ENCODE assay signal across 26 mouse cellular contexts in genomic region chr14:41137006-41137405, GRCm38 (mm10). TPM values are rescaled to one million over a fixed set of nuclear protein-coding genes. Genes with fewer than 3 reads are reported as not detected.
DNase-seq lines count a peak whose midpoint lies in the region; ATAC-seq lines count a peak whose summit lies in the region.
"Had no signal": no experiment of that assay in that cellular context is flagged by ENCODE, and none has a peak within 500 bp of the region (broad histone marks: within the 10 kb centered on the region; RNA-seq: fewer than 3 reads in every experiment).

No protein-coding gene starts in this region.

- no peaks in the 10 kb centered on the region for H3K27me3 ChIP-seq in lung, embryonic 16.5 days (ENCODE audit: control insufficient read depth, insufficient read depth, low read depth, low read length)
- H3K27me3 ChIP-seq in midbrain, embryonic 11.5 days (ENCODE audit: control insufficient read depth, insufficient read depth, low read length) = no peaks in the 10 kb centered on the region
- H3K27me3 ChIP-seq in midbrain, embryonic 16.5 days (ENCODE audit: control insufficient read depth, insufficient read depth, low read depth, low read length) = no peaks in the 10 kb centered on the region
- H3K27me3 ChIP-seq: forebrain, embryonic 13.5 days; hindbrain, embryonic 12.5 days; hindbrain, embryonic 15.5 days had no signal

- DNase-seq in lung, adult 18-20 months = peak; percentile 47 to 64
- no peak for DNase-seq in lung, postnatal 4 days
- DNase-seq in lung, postnatal 25 days (ENCODE audit: low spot score) = peak; percentile 55
- no peak for DNase-seq in midbrain, embryonic 11.5 days (ENCODE audit: low spot score, missing footprints)
- DNase-seq: adrenal gland, adult 8-10 months; adrenal gland, postnatal 25 days; cerebellum, adult 11-12 months; cerebellum, adult 8-10 months; cerebellum, postnatal 10 days; cerebellum, postnatal 36 days; gastrocnemius, postnatal 10 days had no signal

- ATAC-seq in lung, embryonic 16.5 days (ENCODE audit: low read depth) = peak; percentile 67
- ATAC-seq in midbrain, embryonic 11.5 days (ENCODE audit: low FRiP score) = no peak
- ATAC-seq in midbrain, embryonic 16.5 days = no peak
- ATAC-seq: activated CD4-positive, CD25-positive, alpha-beta regulatory T cell, adult 4 months; forebrain, embryonic 13.5 days; forebrain, embryonic 16.5 days had no signal

- H3K9ac ChIP-seq in lung, embryonic 16.5 days (ENCODE audit: low read length) = no peak overlapping the region
- H3K9ac ChIP-seq in midbrain, embryonic 11.5 days (ENCODE audit: low read length) = no peak overlapping the region
- no peak overlapping the region for H3K9ac ChIP-seq in midbrain, embryonic 16.5 days (ENCODE audit: low read depth, low read length)
- H3K9ac ChIP-seq: forebrain, embryonic 13.5 days; hindbrain, embryonic 12.5 days; hindbrain, embryonic 15.5 days had no signal

- no peaks in the 10 kb centered on the region for H3K9me3 ChIP-seq in lung, embryonic 16.5 days (ENCODE audit: control insufficient read depth, low read length)
- no peaks in the 10 kb centered on the region for H3K9me3 ChIP-seq in midbrain, embryonic 11.5 days (ENCODE audit: control insufficient read depth, low read length)
- H3K9me3 ChIP-seq in midbrain, embryonic 16.5 days (replicated peaks; ENCODE audit: control insufficient read depth, low read length, poor library complexity, severe bottlenecking) = no peaks in the 10 kb centered on the region
- H3K9me3 ChIP-seq: forebrain, embryonic 10.5 days; forebrain, embryonic 13.5 days; hindbrain, embryonic 12.5 days; hindbrain, embryonic 15.5 days had no signal

- no peak overlapping the region for H3K4me2 ChIP-seq in lung, embryonic 16.5 days (ENCODE audit: low read depth, low read length)
- no peak overlapping the region for H3K4me2 ChIP-seq in midbrain, embryonic 11.5 days
- no peak overlapping the region for H3K4me2 ChIP-seq in midbrain, embryonic 16.5 days (ENCODE audit: low read length)
- H3K4me2 ChIP-seq: forebrain, embryonic 13.5 days; heart, embryonic 11.5 days; hindbrain, embryonic 12.5 days; hindbrain, embryonic 15.5 days had no signal

- H3K36me3 ChIP-seq in lung, embryonic 16.5 days (ENCODE audit: control insufficient read depth, insufficient read depth, low read length) = no peaks in the 10 kb centered on the region
- no peaks in the 10 kb centered on the region for H3K36me3 ChIP-seq in midbrain, embryonic 11.5 days (ENCODE audit: control insufficient read depth, insufficient read depth, low read length)
- H3K36me3 ChIP-seq in midbrain, embryonic 16.5 days (ENCODE audit: control insufficient read depth, insufficient read depth, low read length) = no peaks in the 10 kb centered on the region
- H3K36me3 ChIP-seq: forebrain, embryonic 10.5 days; hindbrain, embryonic 12.5 days; hindbrain, embryonic 15.5 days had no signal

- peak overlapping the region; percentile 13; the same call in 1 of the 2 replicates for H3K27ac ChIP-seq in lung, embryonic 16.5 days (ENCODE audit: low read length)
- H3K27ac ChIP-seq in midbrain, embryonic 11.5 days (ENCODE audit: low read depth, low read length) = no peak overlapping the region
- H3K27ac ChIP-seq in midbrain, embryonic 16.5 days (ENCODE audit: low read length) = no peak overlapping the region
- H3K27ac ChIP-seq: forebrain, embryonic 10.5 days; forebrain, embryonic 13.5 days; hindbrain, embryonic 12.5 days; hindbrain, embryonic 15.5 days had no signal

- no peak overlapping the region for H3K4me3 ChIP-seq in lung, embryonic 16.5 days (ENCODE audit: low read length)
- no peak overlapping the region for H3K4me3 ChIP-seq in midbrain, embryonic 11.5 days (ENCODE audit: low read depth, low read length)
- no peak overlapping the region for H3K4me3 ChIP-seq in midbrain, embryonic 16.5 days (ENCODE audit: low read depth, low read length)
- H3K4me3 ChIP-seq: forebrain, embryonic 10.5 days; forebrain, embryonic 13.5 days; hindbrain, embryonic 12.5 days; hindbrain, embryonic 15.5 days had no signal

- 0 out of 2 replicates have a peak, but pooled peaks cover 3% of the 10 kb centered on the region for H3K4me1 ChIP-seq in lung, embryonic 16.5 days (replicated peaks; ENCODE audit: control insufficient read depth, insufficient read depth, low read length)
- no peaks in the 10 kb centered on the region for H3K4me1 ChIP-seq in midbrain, embryonic 11.5 days (ENCODE audit: control insufficient read depth, insufficient read depth, low read length)
- H3K4me1 ChIP-seq in midbrain, embryonic 16.5 days (ENCODE audit: control insufficient read depth, insufficient read depth, low read length) = no peaks in the 10 kb centered on the region
- H3K4me1 ChIP-seq: forebrain, embryonic 10.5 days; forebrain, embryonic 13.5 days; hindbrain, embryonic 12.5 days; hindbrain, embryonic 15.5 days had no signal

RNA-seq across cellular contexts. Expression of gene Sftpa1, which starts 5.4 kb away (rescaled TPM):
- polyA plus RNA-seq in lung, embryonic 16.5 days (2015; fragmentation: Nextera tagmentation; extraction: Ambion mirVana) = 225 and 310 TPM in 2 replicates
- not detected in 2 replicates for polyA plus RNA-seq in midbrain, embryonic 11.5 days (2014; fragmentation: Nextera tagmentation; extraction: Ambion mirVana)
- polyA plus RNA-seq in midbrain, embryonic 16.5 days (2015; fragmentation: Nextera tagmentation; extraction: Ambion mirVana) = not detected in 2 replicates
- polyA plus RNA-seq: activated CD4-positive, CD25-positive, alpha-beta regulatory T cell, adult 4 months; brain, embryonic 14.5 days; cortical plate, adult 2 months; embryonic facial prominence, embryonic 11.5 days; embryonic facial prominence, embryonic 14.5 days; forebrain, embryonic 10.5 days; forebrain, embryonic 13.5 days; forebrain, embryonic 16.5 days; hindbrain, embryonic 12.5 days; hindbrain, embryonic 15.5 days had no signal

RNA-seq across cellular contexts. Expression of gene Mbl1, which starts 14.3 kb away (rescaled TPM):
- polyA plus RNA-seq in lung, embryonic 16.5 days (2015; fragmentation: Nextera tagmentation; extraction: Ambion mirVana) = 0.31 and 0.39 TPM in 2 replicates
- polyA plus RNA-seq in midbrain, embryonic 11.5 days (2014; fragmentation: Nextera tagmentation; extraction: Ambion mirVana) = not detected in 2 replicates
- not detected in 2 replicates for polyA plus RNA-seq in midbrain, embryonic 16.5 days (2015; fragmentation: Nextera tagmentation; extraction: Ambion mirVana)
- polyA plus RNA-seq: activated CD4-positive, CD25-positive, alpha-beta regulatory T cell, adult 4 months; brain, embryonic 14.5 days; cortical plate, adult 2 months; embryonic facial prominence, embryonic 11.5 days; embryonic facial prominence, embryonic 14.5 days; forebrain, embryonic 10.5 days; forebrain, embryonic 13.5 days; forebrain, embryonic 16.5 days; heart, embryonic 11.5 days; heart, embryonic 14.5 days; heart, postnatal 0 days; hindbrain, embryonic 12.5 days; hindbrain, embryonic 15.5 days had no signal

RNA-seq across cellular contexts. Expression of gene Mat1a, which starts 32.2 kb away (rescaled TPM):
- polyA plus RNA-seq in lung, embryonic 16.5 days (2015; fragmentation: Nextera tagmentation; extraction: Ambion mirVana) = 6.7 and 9.5 TPM in 2 replicates
- polyA plus RNA-seq in midbrain, embryonic 11.5 days (2014; fragmentation: Nextera tagmentation; extraction: Ambion mirVana) = not detected in 2 replicates
- polyA plus RNA-seq in midbrain, embryonic 16.5 days (2015; fragmentation: Nextera tagmentation; extraction: Ambion mirVana) = not detected in 2 replicates
- polyA plus RNA-seq: activated CD4-positive, CD25-positive, alpha-beta regulatory T cell, adult 4 months; embryonic facial prominence, embryonic 11.5 days; forebrain, embryonic 10.5 days; forebrain, embryonic 13.5 days; forebrain, embryonic 16.5 days; hindbrain, embryonic 12.5 days; hindbrain, embryonic 15.5 days had no signal

RNA-seq across cellular contexts. Expression of gene Sftpd, which starts 47.9 kb away (rescaled TPM):
- polyA plus RNA-seq in lung, embryonic 16.5 days (2015; fragmentation: Nextera tagmentation; extraction: Ambion mirVana) = 3.3 and 6.7 TPM in 2 replicates
- not detected in 2 replicates for polyA plus RNA-seq in midbrain, embryonic 11.5 days (2014; fragmentation: Nextera tagmentation; extraction: Ambion mirVana)
- not detected in 2 replicates for polyA plus RNA-seq in midbrain, embryonic 16.5 days (2015; fragmentation: Nextera tagmentation; extraction: Ambion mirVana)
- polyA plus RNA-seq: activated CD4-positive, CD25-positive, alpha-beta regulatory T cell, adult 4 months; brain, embryonic 14.5 days; cortical plate, adult 2 months; embryonic facial prominence, embryonic 11.5 days; forebrain, embryonic 10.5 days; forebrain, embryonic 13.5 days; forebrain, embryonic 16.5 days; heart, embryonic 11.5 days; heart, embryonic 14.5 days; hindbrain, embryonic 12.5 days; hindbrain, embryonic 15.5 days had no signal

Comparison
In these comparisons a context has a peak if more than half of its experiments do, and no peak if none do; other contexts are left out.
1. DNase-seq: peak in lung, adult 18-20 months (2 of 2) and lung, postnatal 25 days (single experiment); none in lung, postnatal 4 days (0 of 2) and midbrain, embryonic 11.5 days (single experiment).
2. RNA of gene Sftpa1, which starts 5.4 kb away (polyA plus RNA-seq): 225 to 310 TPM in lung, embryonic 16.5 days; not detected in midbrain, embryonic 11.5 days and not detected in midbrain, embryonic 16.5 days; every median in the first group is over 100 times any median in the second.